Mouse (Mus musculus): ENCODE measurements around the gene Slit3. TPM values are rescaled to one million over a fixed set of nuclear protein-coding genes. Genes with fewer than 3 reads are reported as not detected.

The Slit3 gene
- polyA plus RNA-seq (2012; ENCODE audit: insufficient read depth, insufficient read length, missing spikeins), result 7.4 and 11.3 TPM in 2 replicates

GRCm38 (mm10) chr11:35120894-35121610, at the start of gene Slit3:
Slit3 (plus strand) TSS chr11:35121224.
- H3K27ac ChIP-seq (replicated peaks; ENCODE audit: low read depth, low read length), result peak within 1 kb of the TSS; percentile 60; the same call in 1 of the 2 replicates

GRCm38 (mm10) chr11:35071451-35071850, 49.6 kb upstream of the Slit3 start:
- Histone ChIP-seq H3K4me3 (ENCODE audit: insufficient read depth, low read depth, low read length) (no peak overlapping the region), H3K27ac (replicated peaks; ENCODE audit: low read depth, low read length) (no peak overlapping the region), H3K4me1 (ENCODE audit: control insufficient read depth, insufficient read depth, insufficient read length, low read length) (no peaks in the 10 kb centered on the region)

More at GRCm38 (mm10) chr11:35120894-35121610, at the start of gene Slit3:
- peaks cover 3% of the 10 kb centered on the region; the same call in 1 of the 2 replicates for H3K4me1 ChIP-seq (ENCODE audit: control insufficient read depth, insufficient read depth, insufficient read length, low read length)
- peak within 1 kb of the TSS; percentile 84 for H3K4me3 ChIP-seq (ENCODE audit: insufficient read depth, low read depth, low read length)

GRCm38 (mm10) chr11:35075411-35075810, 45.6 kb upstream of the Slit3 start:
- Histone ChIP-seq H3K27ac (replicated peaks; ENCODE audit: low read depth, low read length) (no peak overlapping the region), H3K4me3 (ENCODE audit: insufficient read depth, low read depth, low read length) (no peak overlapping the region), H3K4me1 (ENCODE audit: control insufficient read depth, insufficient read depth, insufficient read length, low read length) (no peaks in the 10 kb centered on the region)

- Histone ChIP-seq H3K4me3 (ENCODE audit: insufficient read depth, low read depth, low read length) (no peak overlapping the region), H3K27ac (replicated peaks; ENCODE audit: low read depth, low read length) (no peak overlapping the region), H3K4me1 (ENCODE audit: control insufficient read depth, insufficient read depth, insufficient read length, low read length) (no peaks in the 10 kb centered on the region)
These were observed 40.4 kb upstream of the Slit3 start for GRCm38 (mm10) chr11:35080451-35081125.

GRCm38 (mm10) chr11:35082297-35082696, 38.7 kb upstream of the Slit3 start:
- no peak overlapping the region for H3K27ac ChIP-seq (replicated peaks; ENCODE audit: low read depth, low read length)
- no peak overlapping the region for H3K4me3 ChIP-seq (ENCODE audit: insufficient read depth, low read depth, low read length)
- no peaks in the 10 kb centered on the region for H3K4me1 ChIP-seq (ENCODE audit: control insufficient read depth, insufficient read depth, insufficient read length, low read length)

GRCm38 (mm10) chr11:35083049-35083448, 38.0 kb upstream of the Slit3 start:
- no peak overlapping the region for H3K4me3 ChIP-seq (ENCODE audit: insufficient read depth, low read depth, low read length)
- H3K27ac ChIP-seq (replicated peaks; ENCODE audit: low read depth, low read length), result no peak overlapping the region
- no peaks in the 10 kb centered on the region for H3K4me1 ChIP-seq (ENCODE audit: control insufficient read depth, insufficient read depth, insufficient read length, low read length)

GRCm38 (mm10) chr11:35085351-35085750, 35.7 kb upstream of the Slit3 start:
- Histone ChIP-seq H3K27ac (replicated peaks; ENCODE audit: low read depth, low read length) (no peak overlapping the region), H3K4me1 (ENCODE audit: control insufficient read depth, insufficient read depth, insufficient read length, low read length) (no peaks in the 10 kb centered on the region), H3K4me3 (ENCODE audit: insufficient read depth, low read depth, low read length) (no peak overlapping the region)

- Histone ChIP-seq H3K4me1 (ENCODE audit: control insufficient read depth, insufficient read depth, insufficient read length, low read length) (no peaks in the 10 kb centered on the region), H3K4me3 (ENCODE audit: insufficient read depth, low read depth, low read length) (no peak overlapping the region), H3K27ac (replicated peaks; ENCODE audit: low read depth, low read length) (no peak overlapping the region)
These were observed 35.0 kb upstream of the Slit3 start for GRCm38 (mm10) chr11:35086029-35086428.

GRCm38 (mm10) chr11:35087454-35087853, 33.6 kb upstream of the Slit3 start:
- Histone ChIP-seq H3K27ac (replicated peaks; ENCODE audit: low read depth, low read length) (no peak overlapping the region), H3K4me1 (ENCODE audit: control insufficient read depth, insufficient read depth, insufficient read length, low read length) (no peaks in the 10 kb centered on the region), H3K4me3 (ENCODE audit: insufficient read depth, low read depth, low read length) (no peak overlapping the region)

GRCm38 (mm10) chr11:35088136-35088535, 32.9 kb upstream of the Slit3 start:
- H3K27ac ChIP-seq (replicated peaks; ENCODE audit: low read depth, low read length), result no peak overlapping the region
- H3K4me1 ChIP-seq (ENCODE audit: control insufficient read depth, insufficient read depth, insufficient read length, low read length), result no peaks in the 10 kb centered on the region
- H3K4me3 ChIP-seq (ENCODE audit: insufficient read depth, low read depth, low read length), result no peak overlapping the region

GRCm38 (mm10) chr11:35090629-35091335, 30.2 kb upstream of the Slit3 start:
- no peak overlapping the region for H3K4me3 ChIP-seq (ENCODE audit: insufficient read depth, low read depth, low read length)
- H3K27ac ChIP-seq (replicated peaks; ENCODE audit: low read depth, low read length), result no peak overlapping the region
- H3K4me1 ChIP-seq (ENCODE audit: control insufficient read depth, insufficient read depth, insufficient read length, low read length), result no peaks in the 10 kb centered on the region

- no peaks in the 10 kb centered on the region for H3K4me1 ChIP-seq (ENCODE audit: control insufficient read depth, insufficient read depth, insufficient read length, low read length)
- H3K4me3 ChIP-seq (ENCODE audit: insufficient read depth, low read depth, low read length), result no peak overlapping the region
- H3K27ac ChIP-seq (replicated peaks; ENCODE audit: low read depth, low read length), result no peak overlapping the region
These were observed 24.5 kb upstream of the Slit3 start for GRCm38 (mm10) chr11:35096538-35096937.

GRCm38 (mm10) chr11:35109781-35110180, 11.2 kb upstream of the Slit3 start:
- Histone ChIP-seq H3K27ac (replicated peaks; ENCODE audit: low read depth, low read length) (no peak overlapping the region), H3K4me1 (ENCODE audit: control insufficient read depth, insufficient read depth, insufficient read length, low read length) (no peaks in the 10 kb centered on the region; the same call in none of the 2 replicates), H3K4me3 (ENCODE audit: insufficient read depth, low read depth, low read length) (no peak overlapping the region)

GRCm38 (mm10) chr11:35110784-35111183, 10.2 kb upstream of the Slit3 start:
- Histone ChIP-seq H3K4me1 (ENCODE audit: control insufficient read depth, insufficient read depth, insufficient read length, low read length) (no peaks in the 10 kb centered on the region; the same call in none of the 2 replicates), H3K4me3 (ENCODE audit: insufficient read depth, low read depth, low read length) (no peak overlapping the region), H3K27ac (replicated peaks; ENCODE audit: low read depth, low read length) (no peak overlapping the region)

- Histone ChIP-seq H3K27ac (replicated peaks; ENCODE audit: low read depth, low read length) (no peak overlapping the region), H3K4me1 (ENCODE audit: control insufficient read depth, insufficient read depth, insufficient read length, low read length) (no peaks in the 10 kb centered on the region; the same call in none of the 2 replicates), H3K4me3 (ENCODE audit: insufficient read depth, low read depth, low read length) (no peak overlapping the region)
These were observed 7.7 kb upstream of the Slit3 start for GRCm38 (mm10) chr11:35113290-35113689.

Measured in brown adipose tissue, adult 24 weeks (tissue).